Mouse (Mus musculus): ENCODE data around the gene Eif4g1. TPM values are rescaled to one million over a fixed set of nuclear protein-coding genes. Genes with fewer than 3 reads are reported as not detected.

Gene Eif4g1
- polyA plus RNA-seq, 1 experiment, result 232 TPM

DNA sequence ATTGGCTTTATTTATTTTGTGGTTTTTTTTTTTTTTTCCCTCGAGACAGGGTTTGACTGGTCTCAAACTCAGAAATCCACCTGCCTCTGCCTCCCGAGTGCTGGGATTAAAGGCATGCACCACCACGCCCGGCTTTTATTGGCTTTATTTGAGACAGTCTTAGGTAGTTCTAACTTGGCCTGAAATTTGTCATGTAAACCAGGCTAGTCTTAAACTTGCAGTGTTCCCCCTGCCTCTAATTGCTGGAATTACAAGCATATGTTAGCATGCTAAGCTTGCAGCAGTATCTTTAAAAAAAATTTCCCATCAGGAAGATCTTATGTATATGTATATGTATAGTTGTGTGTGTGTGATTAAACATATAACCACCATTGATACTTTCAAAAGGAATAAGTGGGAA, 8.6 kb downstream of the Eif4g1 start:
- Histone ChIP-seq H3K27me3 (ENCODE audit: control insufficient read depth, insufficient read depth, insufficient read length) (no peaks in the 10 kb centered on the region), H3K4me2 (ENCODE audit: low read depth) (no peak overlapping the region), H3K4me3 (no peak overlapping the region), H3ac (ENCODE audit: control insufficient read depth, insufficient read length) (no peak overlapping the region), H3K36me3 (ENCODE audit: control insufficient read depth, insufficient read depth) (peaks cover 39% of the 10 kb centered on the region), H3K79me2 (ENCODE audit: control insufficient read depth, insufficient read depth) (peaks cover 56% of the 10 kb centered on the region)
- TF ChIP-seq REST (IDR thresholded peaks at IDR 0.05; ENCODE audit: insufficient read depth, insufficient read length) (no peak), MAX (IDR thresholded peaks at IDR 0.05; ENCODE audit: low read depth) (no peak), TCF12 (IDR thresholded peaks at IDR 0.05; ENCODE audit: insufficient read depth, poor library complexity, severe bottlenecking) (no peak), E2F4 (IDR thresholded peaks at IDR 0.05; ENCODE audit: insufficient read depth) (no peak), TCF3 (IDR thresholded peaks at IDR 0.05; ENCODE audit: insufficient read length, low read depth) (no peak), POLR2A (IDR thresholded peaks at IDR 0.05; ENCODE audit: insufficient read length, low read depth) (no peak), MYOG (IDR thresholded peaks at IDR 0.05; ENCODE audit: control insufficient read depth in 1 of 3, insufficient read depth in 1 of 3, insufficient read length in 2 of 3, low read depth in 2 of 3) (no peak), SRF (IDR thresholded peaks at IDR 0.05; ENCODE audit: control insufficient read depth, insufficient read length, low read depth) (no peak), USF1 (IDR thresholded peaks at IDR 0.05; ENCODE audit: low read depth) (no peak), MYOD1 (IDR thresholded peaks at IDR 0.05; ENCODE audit: control insufficient read depth in 1 of 3, insufficient read length in 2 of 3, low read depth in 2 of 3) (no peak), POLR2AphosphoS2 (IDR thresholded peaks at IDR 0.05; ENCODE audit: insufficient read length, low read depth) (no peak), CEBPB (IDR thresholded peaks at IDR 0.05; ENCODE audit: insufficient read depth, poor library complexity, severe bottlenecking) (no peak)

GRCm38 (mm10) chr16:20677380-20677779, 9.3 kb downstream of the Eif4g1 start:
- Histone ChIP-seq H3ac (ENCODE audit: control insufficient read depth, insufficient read length) (no peak overlapping the region), H3K36me3 (ENCODE audit: control insufficient read depth, insufficient read depth) (peaks cover 46% of the 10 kb centered on the region), H3K79me2 (ENCODE audit: control insufficient read depth, insufficient read depth) (peaks cover 56% of the 10 kb centered on the region), H3K4me2 (ENCODE audit: low read depth) (peak overlapping the region; percentile 4), H3K4me3 (no peak overlapping the region), H3K27me3 (ENCODE audit: control insufficient read depth, insufficient read depth, insufficient read length) (no peaks in the 10 kb centered on the region)
- TF ChIP-seq MAX (IDR thresholded peaks at IDR 0.05; ENCODE audit: low read depth), result no peak
- TF ChIP-seq POLR2A (IDR thresholded peaks at IDR 0.05; ENCODE audit: insufficient read length, low read depth), result no peak
- no peak for TF ChIP-seq MYOD1 (IDR thresholded peaks at IDR 0.05; ENCODE audit: control insufficient read depth in 1 of 3, insufficient read length in 2 of 3, low read depth in 2 of 3)
- no peak for TF ChIP-seq USF1 (IDR thresholded peaks at IDR 0.05; ENCODE audit: low read depth)
- TF ChIP-seq SRF (IDR thresholded peaks at IDR 0.05; ENCODE audit: control insufficient read depth, insufficient read length, low read depth), result no peak
- TF ChIP-seq E2F4 (IDR thresholded peaks at IDR 0.05; ENCODE audit: insufficient read depth), result no peak

DNA sequence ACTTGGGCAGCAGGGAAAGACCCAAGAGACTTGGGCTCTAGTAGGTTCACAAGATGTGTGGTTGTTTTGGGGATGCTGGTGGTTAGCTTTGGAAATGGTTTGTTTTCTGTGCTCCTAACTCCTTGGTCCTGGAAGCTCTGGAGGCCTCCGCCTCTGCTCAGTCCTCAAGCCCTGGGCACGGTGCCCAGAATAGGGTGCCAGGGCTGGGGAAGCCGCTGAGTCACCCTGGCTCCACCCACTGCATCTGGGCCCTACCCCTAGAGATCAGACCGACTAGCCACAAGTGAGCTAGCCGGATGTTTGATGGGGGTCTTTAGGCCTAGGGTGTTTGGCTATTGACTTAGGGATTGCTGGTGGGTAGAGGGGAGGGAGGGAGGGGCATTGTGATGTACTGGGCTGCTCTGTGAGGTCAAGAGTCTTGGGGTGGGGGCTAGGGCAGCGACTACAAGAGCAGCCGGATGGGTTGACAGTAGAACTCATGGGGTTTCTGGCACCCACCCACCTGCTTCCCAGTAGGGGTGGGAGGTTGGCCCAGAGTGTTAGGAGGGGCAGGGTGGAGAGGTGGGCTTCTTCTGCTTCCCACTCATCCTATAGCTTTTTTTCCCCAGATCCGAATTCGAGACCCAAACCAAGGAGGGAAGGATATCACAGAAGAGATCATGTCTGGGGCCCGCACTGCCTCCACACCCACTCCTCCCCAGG, 10.0 kb downstream of the Eif4g1 start:
- no peak overlapping the region for H3ac ChIP-seq (ENCODE audit: control insufficient read depth, insufficient read length)
- TF ChIP-seq POLR2AphosphoS2 (IDR thresholded peaks at IDR 0.05; ENCODE audit: insufficient read length, low read depth) (no peak), MYOG (IDR thresholded peaks at IDR 0.05; ENCODE audit: control insufficient read depth in 1 of 3, insufficient read depth in 1 of 3, insufficient read length in 2 of 3, low read depth in 2 of 3) (no peak), TCF12 (IDR thresholded peaks at IDR 0.05; ENCODE audit: insufficient read depth, poor library complexity, severe bottlenecking) (no peak), MYOD1 (IDR thresholded peaks at IDR 0.05; ENCODE audit: control insufficient read depth in 1 of 3, insufficient read length in 2 of 3, low read depth in 2 of 3) (no peak), REST (IDR thresholded peaks at IDR 0.05; ENCODE audit: insufficient read depth, insufficient read length) (no peak), USF1 (IDR thresholded peaks at IDR 0.05; ENCODE audit: low read depth) (no peak), MAX (IDR thresholded peaks at IDR 0.05; ENCODE audit: low read depth) (no peak), POLR2A (IDR thresholded peaks at IDR 0.05; ENCODE audit: insufficient read length, low read depth) (no peak), SRF (IDR thresholded peaks at IDR 0.05; ENCODE audit: control insufficient read depth, insufficient read length, low read depth) (no peak), CEBPB (IDR thresholded peaks at IDR 0.05; ENCODE audit: insufficient read depth, poor library complexity, severe bottlenecking) (no peak)
- no peak overlapping the region for H3K4me3 ChIP-seq
- no peaks in the 10 kb centered on the region for H3K27me3 ChIP-seq (ENCODE audit: control insufficient read depth, insufficient read depth, insufficient read length)
- H3K79me2 ChIP-seq (ENCODE audit: control insufficient read depth, insufficient read depth), result peaks cover 55% of the 10 kb centered on the region
- H3K36me3 ChIP-seq (ENCODE audit: control insufficient read depth, insufficient read depth), result peaks cover 54% of the 10 kb centered on the region
- peak overlapping the region; percentile 4 for H3K4me2 ChIP-seq (ENCODE audit: low read depth)

- H3K4me2 ChIP-seq (ENCODE audit: low read depth), result no peak overlapping the region
- H3K27me3 ChIP-seq (ENCODE audit: control insufficient read depth, insufficient read depth, insufficient read length), result no peaks in the 10 kb centered on the region
- no peak overlapping the region for H3K4me3 ChIP-seq
- H3K79me2 ChIP-seq (ENCODE audit: control insufficient read depth, insufficient read depth), result no peaks in the 10 kb centered on the region
- peaks cover 55% of the 10 kb centered on the region for H3K36me3 ChIP-seq (ENCODE audit: control insufficient read depth, insufficient read depth)
- TF ChIP-seq REST (IDR thresholded peaks at IDR 0.05; ENCODE audit: insufficient read depth, insufficient read length), result no peak
- TF ChIP-seq POLR2AphosphoS2 (IDR thresholded peaks at IDR 0.05; ENCODE audit: insufficient read length, low read depth), result no peak
- TF ChIP-seq TCF3 (IDR thresholded peaks at IDR 0.05; ENCODE audit: insufficient read length, low read depth), result no peak
- no peak for TF ChIP-seq E2F4 (IDR thresholded peaks at IDR 0.05; ENCODE audit: insufficient read depth)
- no peak for TF ChIP-seq TCF12 (IDR thresholded peaks at IDR 0.05; ENCODE audit: insufficient read depth, poor library complexity, severe bottlenecking)
- no peak for TF ChIP-seq POLR2A (IDR thresholded peaks at IDR 0.05; ENCODE audit: insufficient read length, low read depth)
- TF ChIP-seq MYOD1 (IDR thresholded peaks at IDR 0.05; ENCODE audit: control insufficient read depth in 1 of 3, insufficient read length in 2 of 3, low read depth in 2 of 3), result no peak
- TF ChIP-seq MYOG (IDR thresholded peaks at IDR 0.05; ENCODE audit: control insufficient read depth in 1 of 3, insufficient read depth in 1 of 3, insufficient read length in 2 of 3, low read depth in 2 of 3), result no peak
- TF ChIP-seq CEBPB (IDR thresholded peaks at IDR 0.05; ENCODE audit: insufficient read depth, poor library complexity, severe bottlenecking), result no peak
- no peak for TF ChIP-seq SRF (IDR thresholded peaks at IDR 0.05; ENCODE audit: control insufficient read depth, insufficient read length, low read depth)
- no peak for TF ChIP-seq MAX (IDR thresholded peaks at IDR 0.05; ENCODE audit: low read depth)
- TF ChIP-seq USF1 (IDR thresholded peaks at IDR 0.05; ENCODE audit: low read depth), result no peak
- no peak overlapping the region for H3ac ChIP-seq (ENCODE audit: control insufficient read depth, insufficient read length)
These were observed 22.7 kb downstream of the Eif4g1 start for GRCm38 (mm10) chr16:20690774-20691173.

Data from myocyte (in vitro differentiated cells).